Mouse (Mus musculus): ENCODE results near the gene Otogl. TPM values are rescaled to one million over a fixed set of nuclear protein-coding genes. Genes with fewer than 3 reads are reported as not detected.

Otogl gene
- polyA plus RNA-seq, 1 experiment: 0.07 TPM

GRCm38 (mm10) chr10:107739815-107740214 lies 172.1 kb downstream of the Otogl start:
- no peak for DNase-seq (ENCODE audit: low read depth)
- TF ChIP-seq CTCF (IDR thresholded peaks at IDR 0.05; ENCODE audit: borderline replicate concordance, extremely low read depth, insufficient read depth, insufficient read length): no peak
- no peak for TF ChIP-seq POLR2A (IDR thresholded peaks at IDR 0.05; ENCODE audit: borderline replicate concordance, extremely low read depth, insufficient read depth, insufficient read length, poor library complexity, severe bottlenecking)

DNA sequence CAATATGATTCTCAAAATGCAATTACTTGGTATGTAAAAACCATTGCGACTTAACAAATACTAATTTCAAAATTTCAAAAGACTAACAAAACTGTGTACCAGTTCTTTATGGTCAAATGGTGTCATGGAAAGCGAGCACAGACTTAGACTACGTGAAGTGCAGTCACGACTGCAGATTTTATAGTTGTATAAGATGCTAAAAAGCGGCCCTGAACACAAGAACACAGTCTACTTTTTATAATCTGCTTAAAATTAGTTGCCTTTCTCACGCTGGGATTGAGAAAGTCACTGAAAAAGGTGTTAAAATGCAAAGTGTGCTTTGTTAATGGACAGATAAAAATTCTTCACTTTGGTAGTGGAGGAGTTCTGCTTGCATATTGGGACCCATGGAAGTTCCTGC lies 174.2 kb downstream of the Otogl start:
- DNase-seq (ENCODE audit: low read depth): no peak
- TF ChIP-seq CTCF (IDR thresholded peaks at IDR 0.05; ENCODE audit: borderline replicate concordance, extremely low read depth, insufficient read depth, insufficient read length) (no peak), POLR2A (IDR thresholded peaks at IDR 0.05; ENCODE audit: borderline replicate concordance, extremely low read depth, insufficient read depth, insufficient read length, poor library complexity, severe bottlenecking) (no peak)

DNA sequence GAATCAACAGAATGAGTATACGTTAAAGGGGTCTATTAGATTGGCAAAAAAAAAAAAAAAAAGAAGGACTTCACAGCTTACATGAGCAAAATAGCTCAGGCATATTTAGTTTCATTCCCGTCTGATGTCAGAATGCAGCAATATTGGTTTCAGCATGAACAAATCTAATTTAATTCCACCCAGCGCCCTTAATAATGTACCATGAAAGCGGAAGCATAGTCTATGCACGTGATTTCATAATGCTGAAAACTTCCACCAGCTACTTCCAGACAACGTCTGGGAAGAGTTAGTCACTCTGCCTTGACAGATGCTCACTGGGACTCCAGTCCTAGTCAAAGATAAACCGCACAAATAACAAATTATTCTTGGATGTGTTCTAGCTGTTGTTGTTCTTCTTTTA lies 176.5 kb downstream of the Otogl start:
- TF ChIP-seq CTCF (IDR thresholded peaks at IDR 0.05; ENCODE audit: borderline replicate concordance, extremely low read depth, insufficient read depth, insufficient read length) (no peak), POLR2A (IDR thresholded peaks at IDR 0.05; ENCODE audit: borderline replicate concordance, extremely low read depth, insufficient read depth, insufficient read length, poor library complexity, severe bottlenecking) (no peak)

DNA sequence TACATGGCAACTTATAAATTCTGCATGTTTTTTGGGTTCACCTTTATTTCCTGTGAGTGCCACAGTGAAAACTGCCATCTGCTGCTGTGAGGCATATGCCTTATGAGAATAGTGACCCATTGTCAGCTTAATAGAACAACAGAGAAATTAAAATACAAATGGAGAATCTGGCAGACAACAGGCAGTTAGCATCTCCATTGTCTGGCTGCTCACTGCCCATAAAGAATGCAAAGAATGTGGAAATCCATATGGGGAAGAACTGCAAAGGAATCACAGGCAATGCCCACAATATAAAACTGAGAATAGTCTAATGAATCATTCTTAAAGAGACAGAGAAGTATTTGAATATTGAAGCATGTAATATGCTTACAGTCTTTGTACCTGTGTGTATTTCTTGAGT lies 177.6 kb downstream of the Otogl start:
- TF ChIP-seq CTCF (IDR thresholded peaks at IDR 0.05; ENCODE audit: borderline replicate concordance, extremely low read depth, insufficient read depth, insufficient read length) (no peak), POLR2A (IDR thresholded peaks at IDR 0.05; ENCODE audit: borderline replicate concordance, extremely low read depth, insufficient read depth, insufficient read length, poor library complexity, severe bottlenecking) (no peak)
- DNase-seq (ENCODE audit: low read depth): no peak

More for the DNA sequence above, 176.5 kb downstream of the Otogl start:
- no peak for DNase-seq (ENCODE audit: low read depth)

DNA sequence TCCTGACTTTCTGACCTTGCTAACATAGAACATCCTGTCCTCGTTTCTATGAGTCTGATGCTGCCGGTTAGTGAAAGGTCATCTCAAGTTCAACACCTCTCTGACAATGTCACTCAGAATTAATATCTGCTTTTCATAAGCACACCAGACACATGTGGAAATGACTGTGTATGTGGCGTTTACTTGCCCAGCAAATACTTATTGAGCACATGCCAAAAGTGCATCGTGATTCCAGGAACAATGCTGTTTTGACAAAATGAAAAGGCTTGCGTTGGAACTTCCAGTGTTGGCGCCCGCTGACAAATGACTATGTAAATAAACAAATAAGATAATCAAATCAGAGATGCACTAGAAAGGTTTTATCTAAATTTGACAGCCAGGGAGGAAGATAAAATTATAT lies 186.3 kb downstream of the Otogl start:
- TF ChIP-seq POLR2A (IDR thresholded peaks at IDR 0.05; ENCODE audit: borderline replicate concordance, extremely low read depth, insufficient read depth, insufficient read length, poor library complexity, severe bottlenecking) (no peak), CTCF (IDR thresholded peaks at IDR 0.05; ENCODE audit: borderline replicate concordance, extremely low read depth, insufficient read depth, insufficient read length) (no peak)
- DNase-seq (ENCODE audit: low read depth): no peak

DNA sequence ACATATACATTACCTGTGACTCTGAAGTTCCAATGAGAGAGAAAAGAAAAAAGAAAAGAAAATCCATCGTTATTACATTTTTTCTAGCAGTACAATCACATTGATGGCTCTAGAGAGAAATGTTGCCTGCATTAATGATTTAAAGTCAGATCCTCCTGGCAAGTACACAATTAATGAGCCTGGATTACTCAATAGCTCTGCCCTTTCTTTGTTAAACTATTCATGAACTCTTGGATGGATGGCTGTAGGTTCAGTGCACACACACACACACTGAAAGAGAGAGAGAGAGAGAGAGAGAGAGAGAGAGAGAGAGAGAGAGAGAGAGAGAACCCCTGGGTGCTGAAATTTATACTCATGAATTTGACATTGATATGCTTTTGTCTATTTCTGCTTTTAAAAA lies 192.1 kb downstream of the Otogl start, which contains the start of gene Ptprq:
Ptprq (minus strand) TSS at position 246 of the 400 bp plus-strand sequence.
- DNase-seq (ENCODE audit: low read depth): peak; percentile 23
- TF ChIP-seq POLR2A (IDR thresholded peaks at IDR 0.05; ENCODE audit: borderline replicate concordance, extremely low read depth, insufficient read depth, insufficient read length, poor library complexity, severe bottlenecking) (no peak), CTCF (IDR thresholded peaks at IDR 0.05; ENCODE audit: borderline replicate concordance, extremely low read depth, insufficient read depth, insufficient read length) (no peak)

Other genes with a start within 250 kb of the Otogl start
- 0.18 and 0.30 TPM in 2 replicates for gene Ptprq, start 192.1 kb downstream of the Otogl start, polyA plus RNA-seq (2012; rRNA removed)

All from brain, embryonic 14.5 days (tissue).